Mouse (Mus musculus) midbrain, embryonic 12.5 days (tissue): ENCODE measurements around the gene Borcs7. TPM values are rescaled to one million over a fixed set of nuclear protein-coding genes. Genes with fewer than 3 reads are reported as not detected.

ENCODE experiments used
- ATAC-seq: fragments of 200-750 bp; cut with Nextera tagmentation; 2 replicates; pipeline ENCODE4 v1.8.0; 2017; ENCODE audit warnings: low read depth, moderate TSS enrichment, moderate library complexity; ENCODE audit not compliant: low FRiP score
- H3K27ac ChIP-seq: fragments of 300-500 bp; sonication (generic); replicated peaks from 2 replicates; pipeline ENCODE4 v1.5.1; 2016; ENCODE audit warnings: mild to moderate bottlenecking
- H3K27me3 ChIP-seq: fragments of 300-500 bp; sonication (generic); 2 replicates; pipeline ENCODE4 v1.6.1; 2016; ENCODE audit warnings: mild to moderate bottlenecking
- H3K36me3 ChIP-seq: fragments of 300-500 bp; sonication (generic); 2 replicates; pipeline ENCODE4 v1.6.1; 2016
- H3K4me1 ChIP-seq: fragments of 300-500 bp; sonication (generic); 2 replicates; pipeline ENCODE4 v1.6.1; 2016
- H3K4me2 ChIP-seq: fragments of 300-500 bp; sonication (generic); replicated peaks from 2 replicates; pipeline ENCODE4 v1.6.1; 2016; ENCODE audit warnings: mild to moderate bottlenecking, moderate library complexity
- H3K4me3 ChIP-seq: fragments of 300-500 bp; sonication (generic); 2 replicates; pipeline ENCODE4 v1.5.1; 2016; ENCODE audit warnings: mild to moderate bottlenecking
- H3K9ac ChIP-seq: fragments of 300-500 bp; sonication (generic); replicated peaks from 2 replicates; pipeline ENCODE4 v1.6.1; 2016; ENCODE audit warnings: mild to moderate bottlenecking, moderate library complexity
- H3K9me3 ChIP-seq: fragments of 300-500 bp; sonication (generic); 2 replicates; pipeline ENCODE4 v1.6.1; 2016; ENCODE audit warnings: mild to moderate bottlenecking
- WGBS: fragments of 180-500 bp; shearing (Covaris S2); methylation state at CpG from one replicate; pipeline ENCODE4 v1.1.7; 2016; 5-methylcytosine and 5-hydroxymethylcytosine counted together
- polyA plus RNA-seq: library from polyadenylated mRNA; unstranded; fragments of >200 nt; fragmentation: Nextera tagmentation; extraction: Ambion mirVana; gene quantifications from 2 replicates; pipeline ENCODE4 v1.2.1, GENCODE M21; 2016

Gene Borcs7
- polyA plus RNA-seq, 1 experiment from 2014 or later: 17.3 TPM

DNA sequence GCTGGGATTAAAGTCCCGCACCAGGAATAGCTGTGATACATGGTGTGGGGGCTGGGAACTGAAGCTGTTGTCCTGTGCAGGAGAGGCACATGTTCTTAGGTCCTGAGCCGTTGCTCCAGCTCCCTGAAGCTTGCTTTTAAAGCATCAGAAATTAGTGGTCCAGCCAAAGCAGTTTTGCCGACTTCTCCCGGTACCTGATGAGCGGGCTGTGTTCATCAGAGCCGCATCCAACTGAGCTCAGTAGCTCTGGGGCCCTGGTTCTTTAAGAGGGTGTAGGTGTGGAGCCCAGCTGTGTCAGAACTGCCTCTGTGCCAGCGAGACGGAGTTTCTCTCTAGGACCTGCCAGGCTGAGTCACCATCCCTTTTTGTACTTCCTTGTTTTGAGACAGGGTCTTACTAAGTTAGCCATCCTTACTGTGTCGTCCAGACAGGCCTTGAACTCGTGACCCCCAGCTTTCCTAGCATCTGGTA is 9.3 kb downstream of the Borcs7 start:
- 77% methylated on average over 10 of the region's 10 CpGs for WGBS
- no peak for ATAC-seq
- no peaks in the 10 kb centered on the region for H3K27me3 ChIP-seq

DNA sequence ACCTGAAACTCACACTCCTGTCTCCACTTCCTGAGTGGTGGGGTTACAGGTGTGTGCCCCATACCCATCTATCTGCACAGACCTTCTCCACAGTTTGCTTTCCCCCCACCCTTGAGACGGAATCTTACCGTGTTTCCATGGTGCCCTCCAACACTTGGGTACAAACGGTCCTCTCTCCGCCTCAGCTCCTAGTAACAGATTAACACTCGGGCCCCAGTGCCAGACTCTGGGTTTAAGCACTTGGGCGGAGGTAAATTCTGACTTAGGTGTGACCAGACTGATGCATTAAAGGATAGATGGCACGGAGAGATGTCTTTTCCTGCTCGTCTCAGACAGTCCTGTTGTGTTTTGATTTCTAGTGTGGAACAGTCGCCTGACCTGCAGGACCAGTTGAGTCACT is 11.4 kb downstream of the Borcs7 start:
- Histone ChIP-seq H3K9me3 (no peaks in the 10 kb centered on the region), H3K27me3 (no peaks in the 10 kb centered on the region), H3K4me3 (no peak overlapping the region), H3K4me2 (no peak overlapping the region), H3K36me3 (peaks cover 6% of the 10 kb centered on the region; the same call in 1 of the 2 replicates), H3K4me1 (0 out of 2 replicates have a peak, but pooled peaks cover 5% of the 10 kb centered on the region), H3K9ac (no peak overlapping the region), H3K27ac (no peak overlapping the region)
- ATAC-seq: no peak
- WGBS: 91% methylated on average over 9 of the region's 9 CpGs

More for the DNA sequence above, 9.3 kb downstream of the Borcs7 start:
- H3K4me1 ChIP-seq: 0 out of 2 replicates have a peak, but pooled peaks cover 5% of the 10 kb centered on the region
- no peaks in the 10 kb centered on the region for H3K9me3 ChIP-seq
- no peak overlapping the region for H3K27ac ChIP-seq
- H3K4me2 ChIP-seq: no peak overlapping the region
- no peak overlapping the region for H3K9ac ChIP-seq
- no peak overlapping the region for H3K4me3 ChIP-seq
- H3K36me3 ChIP-seq: peaks cover 13% of the 10 kb centered on the region

GRCm38 (mm10) chr19:46705779-46706495 is 16.2 kb downstream of the Borcs7 start:
- 76% methylated on average over 7 of the region's 7 CpGs for WGBS
- H3K27me3 ChIP-seq: no peaks in the 10 kb centered on the region
- no peak overlapping the region for H3K4me2 ChIP-seq
- no peak for ATAC-seq
- no peak overlapping the region for H3K9ac ChIP-seq
- peaks cover 5% of the 10 kb centered on the region; the same call in 1 of the 2 replicates for H3K36me3 ChIP-seq
- H3K9me3 ChIP-seq: no peaks in the 10 kb centered on the region
- no peak overlapping the region for H3K4me3 ChIP-seq
- H3K27ac ChIP-seq: no peak overlapping the region
- H3K4me1 ChIP-seq: peaks cover 12% of the 10 kb centered on the region

GRCm38 (mm10) chr19:46706540-46707295 is 17.0 kb downstream of the Borcs7 start:
- Histone ChIP-seq H3K9me3 (no peaks in the 10 kb centered on the region), H3K4me2 (peak overlapping the region; percentile 67), H3K36me3 (no peaks in the 10 kb centered on the region), H3K27me3 (no peaks in the 10 kb centered on the region), H3K9ac (no peak overlapping the region), H3K27ac (no peak overlapping the region), H3K4me1 (peaks cover 12% of the 10 kb centered on the region), H3K4me3 (peak overlapping the region; percentile 50; the same call in 1 of the 2 replicates)
- 76% methylated on average over 9 of the region's 9 CpGs for WGBS
- no peak for ATAC-seq

GRCm38 (mm10) chr19:46707296-46708151 is 17.8 kb downstream of the Borcs7 start, which contains the start of gene As3mt:
Gene As3mt (plus strand): TSS chr19:46707458.
- ATAC-seq: peak; percentile 58; the same call in 1 of the 2 replicates
- no peaks in the 10 kb centered on the region for H3K36me3 ChIP-seq
- peak within 1 kb of the TSS; percentile 53 for H3K9ac ChIP-seq
- peak within 1 kb of the TSS; percentile 67 for H3K4me2 ChIP-seq
- H3K9me3 ChIP-seq: no peaks in the 10 kb centered on the region
- H3K4me1 ChIP-seq: peaks cover 12% of the 10 kb centered on the region
- 0 out of 2 replicates have a peak within 1 kb of the TSS, but pooled peaks have one; percentile 12 for H3K27ac ChIP-seq
- H3K4me3 ChIP-seq: peak within 1 kb of the TSS; percentile 50
- no peaks in the 10 kb centered on the region for H3K27me3 ChIP-seq
- WGBS: 15% methylated on average over 31 of the region's 31 CpGs

GRCm38 (mm10) chr19:46710614-46711013 is 20.9 kb downstream of the Borcs7 start:
- Histone ChIP-seq H3K27me3 (no peaks in the 10 kb centered on the region), H3K4me3 (no peak overlapping the region), H3K9ac (no peak overlapping the region), H3K27ac (no peak overlapping the region), H3K36me3 (no peaks in the 10 kb centered on the region), H3K4me2 (no peak overlapping the region), H3K9me3 (no peaks in the 10 kb centered on the region), H3K4me1 (peaks cover 12% of the 10 kb centered on the region)
- WGBS: 98% methylated on average over 4 of the region's 4 CpGs
- no peak for ATAC-seq

- Histone ChIP-seq H3K36me3 (peaks cover 6% of the 10 kb centered on the region; the same call in 1 of the 2 replicates), H3K4me3 (no peak overlapping the region), H3K4me1 (no peaks in the 10 kb centered on the region), H3K9me3 (0 out of 2 replicates have a peak, but pooled peaks cover 5% of the 10 kb centered on the region), H3K4me2 (no peak overlapping the region), H3K27me3 (no peaks in the 10 kb centered on the region), H3K9ac (no peak overlapping the region), H3K27ac (no peak overlapping the region)
- ATAC-seq: no peak
- 94% methylated on average over 8 of the region's 8 CpGs for WGBS
These were observed 24.5 kb downstream of the Borcs7 start for GRCm38 (mm10) chr19:46714234-46714633.

GRCm38 (mm10) chr19:46715016-46715415 is 25.3 kb downstream of the Borcs7 start:
- ATAC-seq: no peak
- H3K4me2 ChIP-seq: no peak overlapping the region
- no peak overlapping the region for H3K27ac ChIP-seq
- no peaks in the 10 kb centered on the region for H3K27me3 ChIP-seq
- no peak overlapping the region for H3K4me3 ChIP-seq
- H3K9ac ChIP-seq: no peak overlapping the region
- H3K4me1 ChIP-seq: no peaks in the 10 kb centered on the region
- 92% methylated on average over 8 of the region's 8 CpGs for WGBS
- H3K9me3 ChIP-seq: 0 out of 2 replicates have a peak, but pooled peaks cover 5% of the 10 kb centered on the region
- peaks cover 6% of the 10 kb centered on the region; the same call in 1 of the 2 replicates for H3K36me3 ChIP-seq

DNA sequence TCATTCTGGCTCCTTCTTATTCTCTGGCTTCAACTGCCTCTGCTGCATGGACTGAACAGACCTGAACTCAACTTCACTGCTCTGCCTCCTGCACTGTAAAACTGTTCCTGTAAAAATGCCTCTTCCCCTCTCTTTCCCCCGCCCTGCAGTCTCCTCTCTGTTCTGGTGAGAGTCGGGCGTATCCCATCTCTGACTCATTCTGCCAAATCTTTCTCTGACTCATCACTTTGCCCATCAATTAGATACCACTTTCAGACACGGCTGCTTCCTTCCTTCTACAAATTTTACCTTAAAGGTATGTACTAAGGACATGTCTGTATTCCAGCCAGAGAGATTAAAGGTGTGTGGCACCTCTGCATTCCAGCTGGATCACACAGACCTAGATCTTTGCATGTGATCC is 28.4 kb downstream of the Borcs7 start:
- Histone ChIP-seq H3K9me3 (0 out of 2 replicates have a peak, but pooled peaks cover 5% of the 10 kb centered on the region), H3K4me2 (no peak overlapping the region), H3K36me3 (peaks cover 6% of the 10 kb centered on the region; the same call in 1 of the 2 replicates), H3K4me3 (no peak overlapping the region), H3K27me3 (no peaks in the 10 kb centered on the region), H3K27ac (no peak overlapping the region), H3K9ac (no peak overlapping the region), H3K4me1 (no peaks in the 10 kb centered on the region)
- no peak for ATAC-seq
- 95% methylated on average over 4 of the region's 4 CpGs for WGBS

- Histone ChIP-seq H3K27ac (no peak overlapping the region), H3K9ac (no peak overlapping the region), H3K4me1 (peaks cover 6% of the 10 kb centered on the region; the same call in 1 of the 2 replicates), H3K27me3 (no peaks in the 10 kb centered on the region), H3K36me3 (no peaks in the 10 kb centered on the region; the same call in 1 of the 2 replicates), H3K4me3 (no peak overlapping the region), H3K4me2 (no peak overlapping the region), H3K9me3 (no peaks in the 10 kb centered on the region)
- no peak for ATAC-seq
- 65% methylated on average over 11 of the region's 11 CpGs for WGBS
These were observed 34.7 kb downstream of the Borcs7 start for GRCm38 (mm10) chr19:46724411-46724810.

GRCm38 (mm10) chr19:46726142-46726541 is 36.4 kb downstream of the Borcs7 start:
- Histone ChIP-seq H3K27me3 (no peaks in the 10 kb centered on the region), H3K36me3 (no peaks in the 10 kb centered on the region; the same call in 1 of the 2 replicates), H3K4me3 (no peak overlapping the region), H3K27ac (no peak overlapping the region), H3K4me2 (no peak overlapping the region), H3K9me3 (no peaks in the 10 kb centered on the region), H3K4me1 (peaks cover 6% of the 10 kb centered on the region; the same call in 1 of the 2 replicates), H3K9ac (no peak overlapping the region)
- ATAC-seq: no peak
- 95% methylated on average over 8 of the region's 8 CpGs for WGBS
